Mouse (Mus musculus) E14TG2a.4 (cell line): Measurements from ENCODE around the gene 4931406C07Rik.

ENCODE experiments used
- CTCF ChIP-seq: conservative IDR thresholded peaks from 2 replicates; pipeline ENCODE4 v1.5.1; 2014; ENCODE audit warnings: low read length
- NANOG ChIP-seq: IDR thresholded peaks from 2 replicates; pipeline ENCODE4 v1.6.1; 2014; ENCODE audit warnings: borderline replicate concordance, low read length, mixed read lengths
- POU5F1 ChIP-seq: IDR thresholded peaks from 2 replicates; pipeline ENCODE4 v1.6.1; 2014; ENCODE audit warnings: low read length, borderline replicate concordance

- TF ChIP-seq CTCF (no peak), NANOG (no peak), POU5F1 (no peak)
These were observed 27.1 kb downstream of the 4931406C07Rik start for GRCm38 (mm10) chr9:15279139-15279648.
